19 mouse cellular contexts compared by ENCODE assay signal in genomic region chr1:180607578-180607879, GRCm38 (mm10). TPM values are rescaled to one million over a fixed set of nuclear protein-coding genes. Genes with fewer than 3 reads are reported as not detected.
A peak's percentile ranks its signal among the peaks of the same experiment; 100 is the strongest.
DNase-seq lines count a peak whose midpoint lies in the region; ATAC-seq and TF ChIP-seq lines count a peak whose summit lies in the region.
"Had no signal": no experiment of that assay in that cellular context is flagged by ENCODE, and none has a peak within 500 bp of the region (broad histone marks: within the 10 kb centered on the region; RNA-seq: fewer than 3 reads in every experiment).

No protein-coding gene starts in this region.

- no peak overlapping the region for H3ac ChIP-seq in myocyte (ENCODE audit: control insufficient read depth, insufficient read length)

- WGBS in heart, embryonic 15.5 days: 82% methylated on average over 2 of the region's 2 CpGs
- 91% methylated on average over 2 of the region's 2 CpGs for WGBS in limb, embryonic 15.5 days
- 89% methylated on average over 2 of the region's 2 CpGs for WGBS in limb, embryonic 10.5 days

- 0 out of 2 replicates have a peak, but pooled peaks cover 4% of the 10 kb centered on the region for H3K9me3 ChIP-seq in heart, embryonic 15.5 days (replicated peaks)
- H3K9me3 ChIP-seq in limb, embryonic 15.5 days: no peaks in the 10 kb centered on the region
- H3K9me3 ChIP-seq in limb, embryonic 10.5 days (replicated peaks): 0 out of 2 replicates have a peak, but pooled peaks cover 2% of the 10 kb centered on the region
- H3K9me3 ChIP-seq: hindbrain, embryonic 15.5 days had no signal

- no peak overlapping the region for H3K9ac ChIP-seq in heart, embryonic 15.5 days
- no peak overlapping the region for H3K9ac ChIP-seq in limb, embryonic 15.5 days
- H3K9ac ChIP-seq: embryonic facial prominence, embryonic 12.5 days; hindbrain, embryonic 15.5 days had no signal

- peaks cover 33% of the 10 kb centered on the region for H3K4me1 ChIP-seq in heart, embryonic 15.5 days (replicated peaks)
- 0 out of 2 replicates have a peak, but pooled peaks cover 3% of the 10 kb centered on the region for H3K4me1 ChIP-seq in limb, embryonic 15.5 days
- H3K4me1 ChIP-seq in limb, embryonic 10.5 days: no peaks in the 10 kb centered on the region
- H3K4me1 ChIP-seq: embryonic facial prominence, embryonic 12.5 days; hindbrain, embryonic 15.5 days had no signal

- TF ChIP-seq POLR2A in myocyte (IDR thresholded peaks at IDR 0.05; ENCODE audit: insufficient read length, low read depth): no peak

- intact Hi-C loops in gastrocnemius, adult 2 months (cut with DNase I): no loop called here

- no peaks in the 10 kb centered on the region for H3K27me3 ChIP-seq in heart, embryonic 15.5 days
- no peaks in the 10 kb centered on the region for H3K27me3 ChIP-seq in limb, embryonic 15.5 days
- H3K27me3 ChIP-seq in limb, embryonic 10.5 days (ENCODE audit: low read depth, poor library complexity, severe bottlenecking): no peaks in the 10 kb centered on the region
- no peaks in the 10 kb centered on the region for H3K27me3 ChIP-seq in myocyte (ENCODE audit: control insufficient read depth, insufficient read depth, insufficient read length)
- H3K27me3 ChIP-seq: embryonic facial prominence, embryonic 12.5 days; hindbrain, embryonic 15.5 days had no signal

- no peak overlapping the region for H3K4me3 ChIP-seq in gastrocnemius, adult 2 months
- no peak overlapping the region for H3K4me3 ChIP-seq in heart, embryonic 15.5 days
- H3K4me3 ChIP-seq in limb, embryonic 15.5 days: no peak overlapping the region
- no peak overlapping the region for H3K4me3 ChIP-seq in limb, embryonic 10.5 days
- no peak overlapping the region for H3K4me3 ChIP-seq in myocyte
- H3K4me3 ChIP-seq: embryonic facial prominence, embryonic 12.5 days; hindbrain, embryonic 10.5 days; hindbrain, embryonic 15.5 days had no signal

- H3K27ac ChIP-seq in gastrocnemius, adult 2 months: peak overlapping the region; percentile 88
- H3K27ac ChIP-seq in heart, embryonic 15.5 days: peak overlapping the region; percentile 70
- 0 out of 2 replicates have a peak overlapping the region, but pooled peaks have one; percentile 34 for H3K27ac ChIP-seq in limb, embryonic 15.5 days
- no peak overlapping the region for H3K27ac ChIP-seq in limb, embryonic 10.5 days
- H3K27ac ChIP-seq: embryonic facial prominence, embryonic 12.5 days; hindbrain, embryonic 10.5 days; hindbrain, embryonic 15.5 days had no signal

- 0 out of 2 replicates have a peak, but pooled peaks cover 4% of the 10 kb centered on the region for H3K36me3 ChIP-seq in heart, embryonic 15.5 days
- peaks cover 24% of the 10 kb centered on the region for H3K36me3 ChIP-seq in limb, embryonic 15.5 days
- H3K36me3 ChIP-seq in limb, embryonic 10.5 days: peaks cover 33% of the 10 kb centered on the region
- H3K36me3 ChIP-seq in myocyte (ENCODE audit: control insufficient read depth, insufficient read depth): no peaks in the 10 kb centered on the region

- H3K4me2 ChIP-seq in heart, embryonic 15.5 days: no peak overlapping the region
- H3K4me2 ChIP-seq in limb, embryonic 15.5 days: no peak overlapping the region
- peak overlapping the region; percentile 4 for H3K4me2 ChIP-seq in myocyte (ENCODE audit: low read depth)
- H3K4me2 ChIP-seq: embryonic facial prominence, embryonic 12.5 days; hindbrain, embryonic 15.5 days had no signal

- H3K79me2 ChIP-seq in myocyte (ENCODE audit: control insufficient read depth, insufficient read depth): no peaks in the 10 kb centered on the region

- no peak for DNase-seq in gastrocnemius, adult 2 months
- no peak for DNase-seq in gastrocnemius, adult 8-10 months (ENCODE audit: low spot score in 2 of 2)
- no peak for DNase-seq in heart, postnatal 4 days
- no peak for DNase-seq in limb, embryonic 10.5 days (ENCODE audit: low spot score)
- DNase-seq: adrenal gland, postnatal 10 days; cerebellum, adult 11-12 months; cerebellum, adult 9-10 months; cerebellum, postnatal 25 days; gastrocnemius, postnatal 14 days; kidney, adult 8-10 months had no signal

- TF ChIP-seq CTCF in gastrocnemius, adult 2 months (IDR thresholded peaks at IDR 0.05): no peak

- no peak for ATAC-seq in heart, embryonic 15.5 days (replicated peaks; ENCODE audit: insufficient number of reproducible peaks, insufficient read depth, low FRiP score, low read depth)
- no peak for ATAC-seq in limb, embryonic 15.5 days (ENCODE audit: insufficient number of reproducible peaks, low FRiP score, low TSS enrichment, low read depth)
- ATAC-seq in erythroblast, adult 5-6 weeks (replicated peaks; ENCODE audit: low FRiP score, poor library complexity, severe bottlenecking): no peak
- ATAC-seq: forebrain, embryonic 14.5 days; intestine, embryonic 16.5 days had no signal

TF ChIP-seq in myocyte, 11 proteins besides CTCF, POLR2A, EP300 and RAD21:
- TF ChIP-seq USF1 (IDR thresholded peaks at IDR 0.05; ENCODE audit: low read depth) (no peak), MYOD1 (IDR thresholded peaks at IDR 0.05; ENCODE audit: control insufficient read depth in 1 of 3, insufficient read length in 2 of 3, low read depth in 2 of 3) (no peak), CEBPB (IDR thresholded peaks at IDR 0.05; ENCODE audit: insufficient read depth, poor library complexity, severe bottlenecking) (no peak), TCF3 (IDR thresholded peaks at IDR 0.05; ENCODE audit: insufficient read length, low read depth) (no peak)

RNA-seq across cellular contexts. Expression of gene Lin9, which starts 33.4 kb away (rescaled TPM):
- 1 to 10 TPM; 2.5 to 3.1 TPM for total RNA-seq in gastrocnemius, adult 2 months (2021)
- total RNA-seq in gastrocnemius, adult 8-10 months (2022): 1 to 10 TPM; 3.6 to 4.6 (median 4.1) TPM
- polyA plus RNA-seq in heart, embryonic 15.5 days (2015; fragmentation: Nextera tagmentation; extraction: Ambion mirVana): 12.3 and 13.4 TPM in 2 replicates
- total RNA-seq in heart, postnatal 4 days (2021): 10 to 100 TPM; 11.3 to 12.0 TPM
- polyA plus RNA-seq in limb, embryonic 15.5 days (2015; fragmentation: Nextera tagmentation; extraction: Ambion mirVana): 14.4 and 15.3 TPM in 2 replicates
- polyA plus RNA-seq in limb, embryonic 10.5 days (2016; fragmentation: Nextera tagmentation; extraction: Ambion mirVana): 18.3 and 24.9 TPM in 2 replicates
- polyA plus RNA-seq in myocyte (2012; fragmentation: generic; extraction: Trizol): 1.9 TPM
- total RNA-seq in erythroblast, adult 5-6 weeks (2015; ENCODE audit: low replicate concordance): 4.4 and 15.0 TPM in 2 replicates
- total RNA-seq in erythroblast, adult 5-6 weeks (2017; ENCODE audit: low replicate concordance): 16.1 and 16.6 TPM in 2 replicates

RNA-seq across cellular contexts. Expression of gene Parp1, which starts 38.8 kb away (rescaled TPM):
- total RNA-seq in gastrocnemius, adult 2 months (2021): 10 to 100 TPM; 58.1 to 71.3 TPM
- 10 to 100 TPM; 52.8 to 68.4 (median 58.4) TPM for total RNA-seq in gastrocnemius, adult 8-10 months (2022)
- polyA plus RNA-seq in heart, embryonic 15.5 days (2015; fragmentation: Nextera tagmentation; extraction: Ambion mirVana): 69.2 and 88.7 TPM in 2 replicates
- 100 to 1,000 TPM in 1 of 2 experiments, 10 to 100 TPM in 1; 88.6 to 100 TPM for total RNA-seq in heart, postnatal 4 days (2021)
- 99.9 and 105 TPM in 2 replicates for polyA plus RNA-seq in limb, embryonic 15.5 days (2015; fragmentation: Nextera tagmentation; extraction: Ambion mirVana)
- 267 and 278 TPM in 2 replicates for polyA plus RNA-seq in limb, embryonic 10.5 days (2016; fragmentation: Nextera tagmentation; extraction: Ambion mirVana)
- 29.2 TPM for polyA plus RNA-seq in myocyte (2012; fragmentation: generic; extraction: Trizol)
- 13.4 and 20.6 TPM in 2 replicates for total RNA-seq in erythroblast, adult 5-6 weeks (2015; ENCODE audit: low replicate concordance)
- total RNA-seq in erythroblast, adult 5-6 weeks (2017; ENCODE audit: low replicate concordance): 23.5 and 26.2 TPM in 2 replicates
